8 mouse cellular contexts compared by ENCODE assay signal in genomic region chr7:25219756-25220456, GRCm38 (mm10). TPM values are rescaled to one million over a fixed set of nuclear protein-coding genes. Genes with fewer than 3 reads are reported as not detected.
A peak's percentile ranks its signal among the peaks of the same experiment; 100 is the strongest.
DNase-seq lines count a peak whose midpoint lies in the region; ATAC-seq and TF ChIP-seq lines count a peak whose summit lies in the region.

No protein-coding gene starts in this region.

- peak; percentile 98 for DNase-seq in ES-CJ7 (ENCODE audit: low read depth, low spot score)
- DNase-seq in cerebellum, adult 11 months, result peak; percentile 96
- peak; percentile 97 for DNase-seq in forebrain, embryonic 14.5 days (ENCODE audit: low spot score)
- DNase-seq in heart, postnatal 25 days (ENCODE audit: low spot score), result peak; percentile 92
- DNase-seq in layer of hippocampus, adult 18-20 months (ENCODE audit: low spot score in 2 of 2), result peak; percentile 95 to 97
- peak; percentile 94 for DNase-seq in lung, adult 2 months
- DNase-seq in thymus, adult 18-20 months, result peak; percentile 96 to 97

- peak overlapping the region; percentile 64 for H3K4me3 ChIP-seq in forebrain, embryonic 14.5 days (ENCODE audit: low read depth, low read length)
- H3K4me3 ChIP-seq in lung, adult 2 months (replicated peaks; ENCODE audit: extremely low read depth, low read depth, low read length), result peak overlapping the region; percentile 89

- WGBS in forebrain, embryonic 14.5 days, result 3% methylated on average over 31 of the region's 31 CpGs
- 4% methylated on average over 31 of the region's 31 CpGs for WGBS in lung, adult 2 months

- peaks cover 20% of the 10 kb centered on the region for H3K36me3 ChIP-seq in forebrain, embryonic 14.5 days (ENCODE audit: control insufficient read depth, insufficient read depth, low read length)

- intact Hi-C loops in heart, postnatal 25 days (cut with DNase I), result loop anchor here (5.0 kb wide), 1 partner anchor 97 kb away; the partner anchor contains the start of gene Megf8

- 0 out of 2 replicates have a peak, but pooled peaks have one; percentile 87 for TF ChIP-seq POLR2A in lung, adult 2 months (IDR thresholded peaks at IDR 0.05; ENCODE audit: borderline replicate concordance, extremely low read depth, low read depth, low read length)

- no peaks in the 10 kb centered on the region for H3K27me3 ChIP-seq in forebrain, embryonic 14.5 days (replicated peaks; ENCODE audit: control insufficient read depth, insufficient read depth, low read length)

- peak overlapping the region; percentile 83 for H3K9ac ChIP-seq in forebrain, embryonic 14.5 days (ENCODE audit: low read length)

- peak overlapping the region; percentile 97 for H3K4me2 ChIP-seq in forebrain, embryonic 14.5 days (ENCODE audit: low read length)

- no peak for TF ChIP-seq CTCF in lung, adult 2 months (IDR thresholded peaks at IDR 0.05; ENCODE audit: insufficient read depth, low read length)

- ATAC-seq in forebrain, embryonic 14.5 days, result peak; percentile 68
- ATAC-seq in neutrophil, adult 5-6 weeks (ENCODE audit: extremely low read depth, insufficient number of reproducible peaks, low FRiP score, poor library complexity, severe bottlenecking), result peak; percentile 78

- H3K27ac ChIP-seq in forebrain, embryonic 14.5 days (ENCODE audit: low read depth, low read length), result peak overlapping the region; percentile 75; the same call in 1 of the 2 replicates

- H3K4me1 ChIP-seq in forebrain, embryonic 14.5 days (ENCODE audit: control insufficient read depth, insufficient read depth, low read length), result peaks cover 22% of the 10 kb centered on the region
- peaks cover 11% of the 10 kb centered on the region for H3K4me1 ChIP-seq in lung, adult 2 months (ENCODE audit: control insufficient read depth, insufficient read depth, low read length)

- H3K9me3 ChIP-seq in forebrain, embryonic 14.5 days (replicated peaks; ENCODE audit: control insufficient read depth, low read length), result no peaks in the 10 kb centered on the region

RNA-seq across cellular contexts. Expression of gene Dedd2, which starts 0.5 kb away (rescaled TPM):
- polyA plus RNA-seq in forebrain, embryonic 14.5 days (2014; fragmentation: Nextera tagmentation; extraction: Ambion mirVana), result 10.8 and 12.5 TPM in 2 replicates
- total RNA-seq in heart, postnatal 25 days (2021), result 10 to 100 TPM; 13.6 to 20.2 TPM
- total RNA-seq in layer of hippocampus, adult 18-20 months (2021), result 10 to 100 TPM; 26.8 to 29.9 TPM
- 37.6 and 42.4 TPM in 2 replicates for polyA plus RNA-seq in lung, adult 2 months (2012; rRNA removed)
- total RNA-seq in neutrophil, adult 5-6 weeks (2017), result 85.2 and 92.0 TPM in 2 replicates

RNA-seq across cellular contexts. Expression of gene Zfp526, which starts 1.3 kb away (rescaled TPM):
- polyA plus RNA-seq in forebrain, embryonic 14.5 days (2014; fragmentation: Nextera tagmentation; extraction: Ambion mirVana), result 2.3 and 2.8 TPM in 2 replicates
- total RNA-seq in heart, postnatal 25 days (2021), result 1 to 10 TPM; 8.0 to 9.1 TPM
- total RNA-seq in layer of hippocampus, adult 18-20 months (2021), result 10 to 100 TPM; 12.6 to 12.7 TPM
- 18.0 and 18.4 TPM in 2 replicates for polyA plus RNA-seq in lung, adult 2 months (2012; rRNA removed)
- 9.6 and 10.0 TPM in 2 replicates for total RNA-seq in neutrophil, adult 5-6 weeks (2017)

RNA-seq across cellular contexts. Expression of gene Gsk3a, which starts 17.7 kb away (rescaled TPM):
- polyA plus RNA-seq in forebrain, embryonic 14.5 days (2014; fragmentation: Nextera tagmentation; extraction: Ambion mirVana), result 20.2 and 20.5 TPM in 2 replicates
- 10 to 100 TPM; 62.6 to 64.6 TPM for total RNA-seq in heart, postnatal 25 days (2021)
- 100 to 1,000 TPM; 208 to 221 TPM for total RNA-seq in layer of hippocampus, adult 18-20 months (2021)
- 104 and 116 TPM in 2 replicates for polyA plus RNA-seq in lung, adult 2 months (2012; rRNA removed)
- total RNA-seq in neutrophil, adult 5-6 weeks (2017), result 75.4 and 85.4 TPM in 2 replicates

RNA-seq across cellular contexts. Expression of gene Erf, which starts 30.7 kb away (rescaled TPM):
- polyA plus RNA-seq in forebrain, embryonic 14.5 days (2014; fragmentation: Nextera tagmentation; extraction: Ambion mirVana), result 7.7 and 8.2 TPM in 2 replicates
- 10 to 100 TPM; 19.2 to 29.6 TPM for total RNA-seq in heart, postnatal 25 days (2021)
- 10 to 100 TPM; 43.1 to 46.3 TPM for total RNA-seq in layer of hippocampus, adult 18-20 months (2021)
- 41.1 and 51.4 TPM in 2 replicates for polyA plus RNA-seq in lung, adult 2 months (2012; rRNA removed)
- total RNA-seq in neutrophil, adult 5-6 weeks (2017), result 6.4 and 9.7 TPM in 2 replicates

RNA-seq across cellular contexts. Expression of gene Pou2f2, which starts 40.4 kb away (rescaled TPM):
- 15.5 and 21.1 TPM in 2 replicates for polyA plus RNA-seq in forebrain, embryonic 14.5 days (2014; fragmentation: Nextera tagmentation; extraction: Ambion mirVana)
- total RNA-seq in heart, postnatal 25 days (2021), result under 1 TPM; 0.60 to 0.61 TPM
- total RNA-seq in layer of hippocampus, adult 18-20 months (2021), result 1 to 10 TPM; 6.9 to 8.1 TPM
- 6.0 and 6.1 TPM in 2 replicates for polyA plus RNA-seq in lung, adult 2 months (2012; rRNA removed)
- 47.4 and 53.1 TPM in 2 replicates for total RNA-seq in neutrophil, adult 5-6 weeks (2017)

Comparison
In these comparisons a context has a peak if more than half of its experiments do, and no peak if none do; other contexts are left out.
1. Peak in every context shown above with its lines: DNase-seq, ATAC-seq, H3K4me3 ChIP-seq and H3K27ac ChIP-seq.